Mouse (Mus musculus) liver, adult 2 months (tissue): ENCODE measurements at regions not wholly inside any gene's neighbourhood (a gene's known extent, or its start where the extent isn't known, plus 50 kb on each side); places are given as distances from the start of the nearest gene placed in this dataset.

Experiments used
- CTCF ChIP-seq: fragments of 200-500 bp; IDR thresholded peaks from 2 replicates; pipeline ENCODE4 v1.5.1; 2011; ENCODE audit warnings: low read depth, low read length, control low read depth
- POLR2A ChIP-seq: fragments of 200-500 bp; IDR thresholded peaks from 2 replicates; pipeline ENCODE4 v1.6.1; 2011; ENCODE audit warnings: low read length, control low read depth; ENCODE audit not compliant: insufficient read depth; ENCODE audit errors: extremely low read depth

DNA sequence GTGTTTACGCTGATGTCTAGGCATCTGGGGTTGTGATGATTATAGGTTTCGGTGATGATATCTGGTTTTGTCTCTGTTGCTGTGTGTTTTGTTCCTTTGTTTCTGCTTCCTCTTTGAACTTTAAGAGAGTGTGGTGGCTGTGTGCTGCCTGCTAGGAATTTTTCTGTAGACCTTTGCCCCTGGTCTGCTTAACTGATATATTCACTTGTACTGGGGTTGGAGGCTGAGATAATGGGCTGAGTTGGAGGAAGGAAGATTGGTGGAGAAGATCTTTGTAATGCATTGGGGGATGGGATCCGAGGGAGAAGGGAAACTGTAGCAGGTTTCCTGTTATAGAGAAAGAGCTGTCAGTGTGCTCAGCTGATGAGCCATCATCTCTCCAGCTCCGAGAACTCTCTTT is 55.8 kb downstream of the Mid1ip1 start:
- TF ChIP-seq CTCF (no peak), POLR2A (no peak)
